ENCODE assay signal across 1 mouse cellular context in the genomic region with DNA sequence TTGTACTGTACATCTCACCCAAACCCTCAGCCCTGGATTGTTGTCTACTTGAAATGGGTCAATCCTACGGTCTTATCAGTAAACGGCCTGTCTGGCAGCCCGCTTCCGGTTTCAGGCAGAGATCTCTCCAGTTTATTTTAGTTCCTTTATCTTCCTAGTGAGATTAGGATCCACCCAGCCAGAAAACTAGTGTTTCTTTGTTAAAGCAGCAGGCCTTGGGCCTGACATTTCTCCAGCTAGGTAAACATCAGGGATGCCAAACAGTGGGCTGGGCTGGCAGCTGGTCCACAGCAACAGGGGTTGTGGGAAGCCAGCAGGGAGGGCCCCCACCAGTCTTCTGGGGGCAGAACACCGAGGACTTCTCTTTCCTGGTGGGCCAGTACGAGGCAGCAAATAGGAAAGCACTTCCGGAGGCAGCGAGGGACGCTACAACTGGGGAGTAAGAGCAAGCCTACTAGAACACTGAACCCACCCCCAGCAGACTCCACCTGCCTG.
TF ChIP-seq lines count a peak whose summit lies in the region.

No protein-coding gene starts in this region.

TF ChIP-seq in MEL, 35 proteins besides CTCF, POLR2A, EP300 and RAD21 (continued from another document):
- TF ChIP-seq HCFC1 (IDR thresholded peaks at IDR 0.05; ENCODE audit: low read depth, low read length) (peak; percentile 70), KAT2A (conservative IDR thresholded peaks at IDR 0.05; ENCODE audit: low read depth, low read length) (no peak; the same call in 1 of the 2 replicates), E2F4 (IDR thresholded peaks at IDR 0.05; ENCODE audit: borderline replicate concordance, low read depth, low read length) (no peak), MAFK (IDR thresholded peaks at IDR 0.05; ENCODE audit: borderline replicate concordance, low read depth, low read length) (no peak; the same call in 1 of the 2 replicates), ZNF384 (IDR thresholded peaks at IDR 0.05; ENCODE audit: low read depth, low read length) (peak; percentile 33; the same call in 1 of the 2 replicates), CHD1 (IDR thresholded peaks at IDR 0.05; ENCODE audit: low read depth, low read length) (no peak), MYC (IDR thresholded peaks at IDR 0.05; ENCODE audit: low read depth, low read length) (no peak), GATA1 (IDR thresholded peaks at IDR 0.05; ENCODE audit: low read depth, low read length) (peak; percentile 97), MYB (IDR thresholded peaks at IDR 0.05; ENCODE audit: low read depth, low read length) (peak; percentile 80), ELF1 (IDR thresholded peaks at IDR 0.05; ENCODE audit: low read depth, low read length) (peak; percentile 78; the same call in 1 of the 2 replicates), POLR2AphosphoS5 (IDR thresholded peaks at IDR 0.05; ENCODE audit: borderline replicate concordance, low read depth, low read length) (no peak), SMC3 (IDR thresholded peaks at IDR 0.05; ENCODE audit: low read depth, low read length) (no peak), ZMIZ1 (IDR thresholded peaks at IDR 0.05; ENCODE audit: low read depth, low read length) (no peak), USF2 (IDR thresholded peaks at IDR 0.05; ENCODE audit: borderline replicate concordance in 1 of 2, insufficient read depth in 1 of 2, low read depth in 1 of 2, low read length in 2 of 2) (no peak), POLR2AphosphoS2 (IDR thresholded peaks at IDR 0.05; ENCODE audit: low read length) (no peak), ETS1 (IDR thresholded peaks at IDR 0.05; ENCODE audit: low read depth, low read length) (peak; percentile 94), MAX (IDR thresholded peaks at IDR 0.05; ENCODE audit: low read length) (no peak), MEF2A (IDR thresholded peaks at IDR 0.05; ENCODE audit: extremely low read depth, insufficient replicate concordance, low read depth, low read length, poor library complexity, severe bottlenecking) (peak; percentile 96; the same call in 1 of the 2 replicates), SIN3A (IDR thresholded peaks at IDR 0.05; ENCODE audit: low read length) (peak; percentile 74), GABPA (IDR thresholded peaks at IDR 0.05; ENCODE audit: low read depth, low read length) (no peak), ZC3H11A (IDR thresholded peaks at IDR 0.05; ENCODE audit: low read depth, low read length) (no peak; the same call in 1 of the 2 replicates), TCF12 (IDR thresholded peaks at IDR 0.05; ENCODE audit: low read depth, low read length) (peak; percentile 87), BHLHE40 (IDR thresholded peaks at IDR 0.05; ENCODE audit: borderline replicate concordance, low read depth, low read length) (peak; percentile 61; the same call in 1 of the 2 replicates), UBTF (IDR thresholded peaks at IDR 0.05; ENCODE audit: borderline replicate concordance, insufficient read depth, low read depth, low read length) (no peak), ZKSCAN1 (IDR thresholded peaks at IDR 0.05; ENCODE audit: low read depth, low read length) (no peak), MAZ (IDR thresholded peaks at IDR 0.05; ENCODE audit: low read depth, low read length) (peak; percentile 13; the same call in 1 of the 2 replicates), TBP (IDR thresholded peaks at IDR 0.05; ENCODE audit: low read depth, low read length) (peak; percentile 47), NRF1 (IDR thresholded peaks at IDR 0.05; ENCODE audit: insufficient read depth, low read depth, low read length, poor library complexity, severe bottlenecking) (no peak), MXI1 (IDR thresholded peaks at IDR 0.05; ENCODE audit: low read depth, low read length) (peak; percentile 33; the same call in 1 of the 2 replicates), NELFE (IDR thresholded peaks at IDR 0.05; ENCODE audit: low read depth, low read length) (peak; percentile 32; the same call in 1 of the 2 replicates)
TF ChIP-seq in MEL: peak in this region for 16.
